Mouse (Mus musculus): ENCODE measurements around the gene Moap1.

DNA sequence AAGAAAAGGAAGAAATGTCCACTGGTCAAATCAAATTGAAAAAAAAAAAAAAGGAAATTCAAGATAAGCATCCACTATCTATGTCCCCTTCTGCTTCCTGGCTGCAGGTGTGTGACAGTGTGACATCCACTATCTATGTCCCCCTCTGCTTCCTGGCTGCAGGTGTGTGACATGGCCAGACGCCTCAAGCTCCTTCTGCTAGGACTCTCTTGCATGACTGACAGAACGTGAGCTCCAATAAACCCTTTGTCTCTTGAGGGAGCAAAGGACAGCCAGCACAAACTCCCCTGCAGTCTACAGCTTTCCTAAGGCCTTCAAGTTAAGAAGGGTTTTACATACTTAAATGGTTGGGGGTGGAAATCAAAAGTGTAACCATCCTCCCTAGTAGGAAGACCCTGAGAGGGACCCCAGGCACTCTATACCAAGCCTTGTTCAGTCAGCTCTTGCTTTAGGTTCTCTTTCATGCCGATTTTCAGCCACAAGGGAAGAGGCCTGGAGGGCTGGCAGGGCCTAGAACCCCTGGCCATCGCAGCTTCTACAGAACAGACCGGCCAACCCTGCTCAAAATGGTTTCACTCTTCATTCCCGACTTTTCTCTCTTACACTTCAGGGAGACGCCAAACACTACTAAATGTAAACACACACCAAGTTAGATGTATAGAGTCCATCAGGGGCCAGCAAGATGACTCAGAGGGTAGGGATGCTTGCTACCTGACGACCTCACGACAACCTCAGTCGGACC is 28.6 kb downstream of the Moap1 start:
- TF ChIP-seq CTCF (IDR thresholded peaks at IDR 0.05; ENCODE audit: control insufficient read depth, insufficient read depth, insufficient replicate concordance, low read depth, low read length), result no peak
- no peak for TF ChIP-seq POLR2A (IDR thresholded peaks at IDR 0.05; ENCODE audit: control insufficient read depth, low read depth, low read length)
